Mouse (Mus musculus) cortical plate, adult 2 months (tissue): ENCODE measurements around the gene Gm27021.

Experiments used
- CTCF ChIP-seq: fragments of 200-500 bp; IDR thresholded peaks from 2 replicates; pipeline ENCODE4 v1.5.1; 2011; ENCODE audit warnings: mild to moderate bottlenecking, control low read depth, low read length; ENCODE audit not compliant: insufficient read depth; ENCODE audit errors: extremely low read depth
- POLR2A ChIP-seq: fragments of 200-500 bp; IDR thresholded peaks from 2 replicates; pipeline ENCODE4 v1.6.1; 2011; ENCODE audit warnings: mild to moderate bottlenecking, low read length, control low read depth; ENCODE audit not compliant: insufficient read depth; ENCODE audit errors: extremely low read depth

- TF ChIP-seq CTCF (peak; percentile 72), POLR2A (no peak)
Observed at GRCm38 (mm10) chr8:120599504-120599903, 68.4 kb downstream of the Gm27021 start.
